Mouse (Mus musculus) bone marrow, adult 2 months (tissue): ENCODE results near the gene Foxn3.

Experiments used
- CTCF ChIP-seq: fragments of 200-500 bp; IDR thresholded peaks from 2 replicates; pipeline ENCODE4 v1.5.1; 2011; ENCODE audit warnings: low read length, control low read depth; ENCODE audit not compliant: control insufficient read depth, insufficient read depth
- POLR2A ChIP-seq: fragments of 200-500 bp; IDR thresholded peaks from 2 replicates; pipeline ENCODE4 v1.6.1; 2011; ENCODE audit warnings: low read depth, mild to moderate bottlenecking, control low read depth, low read length, borderline replicate concordance; ENCODE audit not compliant: control insufficient read depth

- TF ChIP-seq CTCF (no peak), POLR2A (no peak)
Measured at GRCm38 (mm10) chr12:99334026-99334425, 229.4 kb downstream of the Foxn3 start.
